1 mouse cellular context compared by ENCODE assay signal in the genomic region with DNA sequence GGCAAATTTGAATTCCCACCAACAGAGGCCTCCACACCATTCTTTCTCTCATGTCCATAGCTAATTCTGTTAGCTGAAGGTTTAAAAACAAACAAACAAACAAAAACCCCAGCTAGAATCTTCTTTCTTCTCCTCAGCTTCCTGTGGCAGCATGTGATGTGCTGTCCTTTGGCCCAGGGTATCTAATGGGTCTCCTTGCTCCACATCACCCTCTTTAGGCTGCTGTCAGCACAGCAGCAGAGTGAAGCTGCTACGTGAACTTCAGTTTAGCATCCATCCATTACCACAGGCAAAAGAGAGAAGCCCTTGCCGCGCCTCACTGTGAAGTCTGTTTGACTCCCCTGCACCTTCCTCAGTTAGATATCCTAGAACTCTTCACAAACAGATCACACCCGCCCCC.
TF ChIP-seq lines count a peak whose summit lies in the region.

No protein-coding gene starts in this region.

TF ChIP-seq in MEL, 35 proteins besides CTCF, POLR2A, EP300 and RAD21 (continued from another document):
- no peak for TF ChIP-seq ZKSCAN1 (IDR thresholded peaks at IDR 0.05; ENCODE audit: low read depth, low read length)
- TF ChIP-seq ZC3H11A (IDR thresholded peaks at IDR 0.05; ENCODE audit: low read depth, low read length), result no peak; the same call in 1 of the 2 replicates
- TF ChIP-seq USF1 (IDR thresholded peaks at IDR 0.05; ENCODE audit: low read depth, low read length), result peak; percentile 60; the same call in 1 of the 2 replicates
- no peak for TF ChIP-seq HCFC1 (IDR thresholded peaks at IDR 0.05; ENCODE audit: low read depth, low read length)
- TF ChIP-seq CHD2 (IDR thresholded peaks at IDR 0.05; ENCODE audit: low read length), result no peak
